ENCODE assay signal across 8 mouse cellular contexts in genomic region chr11:98550975-98551828, GRCm38 (mm10). TPM values are rescaled to one million over a fixed set of nuclear protein-coding genes. Genes with fewer than 3 reads are reported as not detected.
DNase-seq lines count a peak whose midpoint lies in the region; ATAC-seq and TF ChIP-seq lines count a peak whose summit lies in the region.

TSS of gene Zpbp2 (plus strand) at chr11:98551097.

- no peaks in the 10 kb centered on the region for H3K79me2 ChIP-seq in heart, adult 2 months (replicated peaks; ENCODE audit: control insufficient read depth, insufficient read depth, low read length)

- TF ChIP-seq CTCF in heart, adult 2 months (IDR thresholded peaks at IDR 0.05) = no peak

- H3K9ac ChIP-seq in embryonic facial prominence, embryonic 13.5 days = peak within 1 kb of the TSS; percentile 79
- peak within 1 kb of the TSS; percentile 74 for H3K9ac ChIP-seq in heart, adult 2 months (ENCODE audit: low read depth, low read length)
- H3K9ac ChIP-seq in limb, embryonic 12.5 days (replicated peaks) = peak within 1 kb of the TSS; percentile 61
- peak within 1 kb of the TSS; percentile 71 for H3K9ac ChIP-seq in midbrain, embryonic 14.5 days (replicated peaks; ENCODE audit: low read length)

- H3K4me1 ChIP-seq in embryonic facial prominence, embryonic 13.5 days = peaks cover 9% of the 10 kb centered on the region; the same call in 1 of the 2 replicates
- H3K4me1 ChIP-seq in heart, adult 2 months (ENCODE audit: control insufficient read depth, insufficient read depth, low read length) = 0 out of 2 replicates have a peak, but pooled peaks cover 3% of the 10 kb centered on the region
- H3K4me1 ChIP-seq in limb, embryonic 12.5 days (replicated peaks) = no peaks in the 10 kb centered on the region
- no peaks in the 10 kb centered on the region for H3K4me1 ChIP-seq in midbrain, embryonic 14.5 days (ENCODE audit: control insufficient read depth, insufficient read depth, low read length)

- peaks cover 42% of the 10 kb centered on the region for H3K27me3 ChIP-seq in embryonic facial prominence, embryonic 13.5 days
- H3K27me3 ChIP-seq in heart, adult 2 months (ENCODE audit: control insufficient read depth, insufficient read depth, low read length) = 0 out of 2 replicates have a peak, but pooled peaks cover 5% of the 10 kb centered on the region
- peaks cover 42% of the 10 kb centered on the region for H3K27me3 ChIP-seq in limb, embryonic 12.5 days
- peaks cover 42% of the 10 kb centered on the region for H3K27me3 ChIP-seq in midbrain, embryonic 14.5 days (ENCODE audit: control insufficient read depth, insufficient read depth, low read length)

- peak; percentile 43 for TF ChIP-seq POLR2A in heart, adult 2 months (IDR thresholded peaks at IDR 0.05; ENCODE audit: insufficient read depth, low read depth, low read length)

- TF ChIP-seq EP300 in heart, adult 2 months (IDR thresholded peaks at IDR 0.05; ENCODE audit: insufficient read depth, low read depth, low read length) = no peak

- peak within 1 kb of the TSS; percentile 80 for H3K4me3 ChIP-seq in embryonic facial prominence, embryonic 13.5 days
- H3K4me3 ChIP-seq in heart, adult 2 months = peak within 1 kb of the TSS; percentile 76
- peak within 1 kb of the TSS; percentile 70 for H3K4me3 ChIP-seq in limb, embryonic 12.5 days (replicated peaks)
- H3K4me3 ChIP-seq in midbrain, embryonic 14.5 days (replicated peaks; ENCODE audit: low read depth, low read length) = peak within 1 kb of the TSS; percentile 72

- DNase-seq in 416B (ENCODE audit: low read depth) = peak; percentile 93
- peak; percentile 71 to 82 for DNase-seq in adrenal gland, postnatal 4 days (ENCODE audit: low spot score in 2 of 2)
- DNase-seq in heart, adult 2 months = peak; percentile 91 to 93
- peak; percentile 68 to 77 for DNase-seq in kidney, adult 8-10 months
- DNase-seq in midbrain, embryonic 14.5 days = peak; percentile 97
- DNase-seq in spleen, adult 12 weeks (ENCODE audit: low spot score) = peak; percentile 97

- H3K36me3 ChIP-seq in embryonic facial prominence, embryonic 13.5 days = no peaks in the 10 kb centered on the region
- no peaks in the 10 kb centered on the region for H3K36me3 ChIP-seq in heart, adult 2 months (ENCODE audit: control insufficient read depth, insufficient read depth, low read length)
- no peaks in the 10 kb centered on the region for H3K36me3 ChIP-seq in limb, embryonic 12.5 days
- H3K36me3 ChIP-seq in midbrain, embryonic 14.5 days (ENCODE audit: control insufficient read depth, insufficient read depth, low read length) = no peaks in the 10 kb centered on the region

- WGBS in embryonic facial prominence, embryonic 13.5 days = 1% methylated on average over 51 of the region's 51 CpGs
- 2% methylated on average over 51 of the region's 51 CpGs for WGBS in heart, adult 2 months
- 2% methylated on average over 51 of the region's 51 CpGs for WGBS in limb, embryonic 12.5 days
- under 1% methylated on average over 51 of the region's 51 CpGs for WGBS in midbrain, embryonic 14.5 days

- H3K9me3 ChIP-seq in embryonic facial prominence, embryonic 13.5 days = no peaks in the 10 kb centered on the region
- H3K9me3 ChIP-seq in limb, embryonic 12.5 days = no peaks in the 10 kb centered on the region
- H3K9me3 ChIP-seq in midbrain, embryonic 14.5 days (ENCODE audit: control insufficient read depth, low read length) = no peaks in the 10 kb centered on the region

- peak within 1 kb of the TSS; percentile 66 for H3K27ac ChIP-seq in embryonic facial prominence, embryonic 13.5 days
- H3K27ac ChIP-seq in heart, adult 2 months = peak within 1 kb of the TSS; percentile 58; the same call in 1 of the 2 replicates
- no peak within 1 kb of the TSS for H3K27ac ChIP-seq in limb, embryonic 12.5 days
- peak within 1 kb of the TSS; percentile 86 for H3K27ac ChIP-seq in midbrain, embryonic 14.5 days (replicated peaks; ENCODE audit: low read depth, low read length)

- peak; percentile 94 for ATAC-seq in embryonic facial prominence, embryonic 13.5 days (ENCODE audit: insufficient number of reproducible peaks, insufficient read depth, low FRiP score, low TSS enrichment, low read depth)
- peak; percentile 94 for ATAC-seq in limb, embryonic 12.5 days (ENCODE audit: insufficient number of reproducible peaks, insufficient read depth, low FRiP score, low TSS enrichment, low read depth)
- ATAC-seq in midbrain, embryonic 14.5 days (ENCODE audit: low FRiP score, low TSS enrichment) = peak; percentile 98

- intact Hi-C loops in heart, adult 2 months (cut with DNase I) = loop anchor here (2.0 kb wide), 1 partner anchor 46 kb away; no protein-coding TSS in a partner anchor

- peak within 1 kb of the TSS; percentile 81 for H3K4me2 ChIP-seq in embryonic facial prominence, embryonic 13.5 days
- peak within 1 kb of the TSS; percentile 70 for H3K4me2 ChIP-seq in limb, embryonic 12.5 days
- H3K4me2 ChIP-seq in midbrain, embryonic 14.5 days (ENCODE audit: low read length) = peak within 1 kb of the TSS; percentile 74

RNA-seq across cellular contexts. Expression of gene Zpbp2, which starts in this region (rescaled TPM):
- total RNA-seq in adrenal gland, postnatal 4 days (2021) = under 1 TPM in 1 of 2 experiments, not detected in 1; 0.45 TPM
- polyA plus RNA-seq in embryonic facial prominence, embryonic 13.5 days (2015; fragmentation: Nextera tagmentation; extraction: Ambion mirVana) = not detected in 2 replicates
- not detected for total RNA-seq in heart, adult 2 months (2021)
- 0.23 TPM in 1 of 2 replicates, not detected in the other for polyA plus RNA-seq in heart, adult 2 months (2012; rRNA removed)
- 0.65 TPM in 1 of 2 replicates, not detected in the other for polyA plus RNA-seq in limb, embryonic 12.5 days (2016; fragmentation: Nextera tagmentation; extraction: Ambion mirVana)
- polyA plus RNA-seq in midbrain, embryonic 14.5 days (2014; fragmentation: Nextera tagmentation; extraction: Ambion mirVana) = not detected in 2 replicates

Comparison
In these comparisons a context has a peak if more than half of its experiments do, and no peak if none do; other contexts are left out.
1. Peak in DNase-seq in adrenal gland, postnatal 4 days; RNA of the gene not detected or under 1 TPM.
2. Peak in ATAC-seq, H3K4me3 ChIP-seq, H3K27ac ChIP-seq, H3K9ac ChIP-seq and H3K4me2 ChIP-seq in embryonic facial prominence, embryonic 13.5 days; RNA of the gene not detected or under 1 TPM.
3. Peak in DNase-seq, H3K4me3 ChIP-seq, H3K27ac ChIP-seq and H3K9ac ChIP-seq in heart, adult 2 months; RNA of the gene not detected or under 1 TPM.
4. Peak in ATAC-seq, H3K4me3 ChIP-seq, H3K9ac ChIP-seq and H3K4me2 ChIP-seq in limb, embryonic 12.5 days; RNA of the gene not detected or under 1 TPM.
5. Peak in DNase-seq, ATAC-seq, H3K4me3 ChIP-seq, H3K27ac ChIP-seq, H3K9ac ChIP-seq and H3K4me2 ChIP-seq in midbrain, embryonic 14.5 days; RNA of the gene not detected or under 1 TPM.